ENCODE assay signal across 10 mouse cellular contexts in the genomic region with DNA sequence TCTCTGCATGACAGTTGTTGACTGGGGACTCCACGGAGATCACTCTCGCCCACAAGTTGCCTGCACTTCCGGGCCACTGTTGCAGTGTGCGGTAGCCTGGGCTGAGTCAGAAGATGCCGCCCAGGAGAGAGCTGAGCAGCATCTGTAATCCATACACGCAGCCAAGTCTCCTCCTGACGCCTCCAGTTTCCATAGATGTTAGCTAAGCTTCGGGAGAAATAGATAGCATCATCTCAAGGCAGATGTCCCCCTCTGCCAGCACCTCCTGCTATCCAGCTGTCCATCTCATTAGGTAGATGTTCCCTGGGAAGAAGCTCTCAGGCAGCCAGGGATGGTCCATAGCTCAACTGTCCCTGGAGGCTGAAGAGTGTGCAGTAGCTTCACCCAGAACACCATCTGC.
"Had no signal": no experiment of that assay in that cellular context is flagged by ENCODE, and none has a peak within 500 bp of the region (broad histone marks: within the 10 kb centered on the region; RNA-seq: fewer than 3 reads in every experiment).

No protein-coding gene starts in this region.

- ATAC-seq: intestine, embryonic 15.5 days; midbrain, embryonic 16.5 days had no signal

- H3K9me3 ChIP-seq: intestine, embryonic 15.5 days; limb, embryonic 13.5 days; midbrain, embryonic 12.5 days; neural tube, embryonic 13.5 days had no signal

- H3K4me3 ChIP-seq: intestine, embryonic 15.5 days; limb, embryonic 13.5 days; midbrain, embryonic 12.5 days; neural tube, embryonic 13.5 days had no signal

- H3K9ac ChIP-seq: intestine, embryonic 15.5 days; limb, embryonic 13.5 days; liver, embryonic 14.5 days; midbrain, embryonic 12.5 days; neural tube, embryonic 13.5 days had no signal

- H3K27me3 ChIP-seq: intestine, embryonic 15.5 days; neural tube, embryonic 13.5 days had no signal

- H3K27ac ChIP-seq: intestine, embryonic 15.5 days; limb, embryonic 13.5 days; liver, embryonic 14.5 days; midbrain, embryonic 12.5 days; neural tube, embryonic 13.5 days had no signal

- H3K4me1 ChIP-seq: intestine, embryonic 15.5 days; midbrain, embryonic 12.5 days had no signal

- H3K4me2 ChIP-seq: intestine, embryonic 15.5 days; limb, embryonic 13.5 days; midbrain, embryonic 12.5 days; neural tube, embryonic 13.5 days had no signal

- DNase-seq: kidney, adult 18-20 months; kidney, postnatal 25 days; lung, adult 18-20 months; retina, postnatal 1 day had no signal

- H3K36me3 ChIP-seq: intestine, embryonic 15.5 days; limb, embryonic 13.5 days; midbrain, embryonic 12.5 days; neural tube, embryonic 13.5 days had no signal
